Mouse (Mus musculus) T-helper 1 cell (primary cell): ENCODE data around the gene Magea3.
"Not testable (repeated sequence)": the region's sequence is repeated elsewhere in the genome, so short reads cannot be mapped to it uniquely, and the experiment has no call there.

Experiments
- in situ Hi-C: fragments of 300-600 bp; cut with MboI, MseI; formaldehyde crosslinking; loops from one replicate; pipeline ENCODE4 v1.15.1; 2025; ENCODE audit warnings: high pct_unique_total_duplicates

Gene Magea3

GRCm38 (mm10) chrX:154949405-154949804 is at the start of gene Magea3:
Gene Magea3 (minus strand): TSS chrX:154949505.
- in situ Hi-C loops: not testable (repeated sequence)

DNA sequence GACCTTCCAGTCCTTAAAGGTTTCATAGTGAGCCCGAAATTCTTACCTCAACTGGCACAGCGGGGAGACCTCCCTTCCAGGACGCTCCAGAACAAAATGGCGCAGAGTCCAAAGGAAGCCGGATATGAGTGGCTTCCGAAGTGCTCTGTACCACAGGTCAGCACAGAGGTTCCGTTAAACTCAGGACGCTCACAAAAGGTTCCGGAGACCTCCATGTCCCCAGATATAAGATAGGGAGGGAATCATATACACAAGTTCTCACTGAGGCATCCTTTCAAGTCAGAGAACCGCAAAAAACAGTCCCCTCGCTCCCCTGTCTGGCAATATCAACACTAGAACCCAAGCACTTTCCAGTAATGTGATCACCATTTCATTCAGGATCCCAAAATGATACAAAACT is 46.4 kb upstream of the Magea3 start, which contains the start of gene Magea8:
Gene Magea8, minus strand, starts transcription at position 101 of the 400 bp plus-strand sequence.
- in situ Hi-C loops: loop anchor here (5.0 kb wide), 1 partner anchor 67 kb away; the partner anchor contains the start of gene Magea5

GRCm38 (mm10) chrX:154935887-154936286 is 13.4 kb downstream of the Magea3 start, which contains the start of gene Magea6:
Gene Magea6 (minus strand): TSS chrX:154935987.
- in situ Hi-C loops: not testable (repeated sequence)
